Mouse (Mus musculus) neural tube, embryonic 11.5 days (tissue): ENCODE data around the gene Szrd1. TPM values are rescaled to one million over a fixed set of nuclear protein-coding genes. Genes with fewer than 3 reads are reported as not detected.
A peak's percentile ranks its signal among the peaks of the same experiment; 100 is the strongest.
"Not testable (repeated sequence)": the region's sequence is repeated elsewhere in the genome, so short reads cannot be mapped to it uniquely, and the experiment has no call there.

ENCODE experiments used
- ATAC-seq: fragments of 200-750 bp; cut with Nextera tagmentation; 2 replicates; pipeline ENCODE4 v1.8.0; 2017; ENCODE audit warnings: moderate number of reproducible peaks, mild to moderate bottlenecking, moderate TSS enrichment, moderate library complexity; ENCODE audit not compliant: insufficient read depth, low FRiP score, low TSS enrichment
- DNase-seq: peaks from one replicate; pipeline ENCODE4 v3.0.0-alpha.2; 2015; ENCODE audit warnings: low spot score
- H3K27ac ChIP-seq: fragments of 300-500 bp; sonication (generic); 2 replicates; pipeline ENCODE4 v1.5.1; 2014; ENCODE audit warnings: low read depth, mild to moderate bottlenecking, low read length
- H3K27me3 ChIP-seq: fragments of 300-500 bp; sonication (generic); 2 replicates; pipeline ENCODE4 v1.6.1; 2014; ENCODE audit warnings: mild to moderate bottlenecking, low read length, mixed read lengths; ENCODE audit not compliant: control insufficient read depth, insufficient read depth
- H3K36me3 ChIP-seq: fragments of 300-500 bp; sonication (generic); 2 replicates; pipeline ENCODE4 v1.6.1; 2014; ENCODE audit warnings: mild to moderate bottlenecking, low read length, moderate library complexity, mixed read lengths; ENCODE audit not compliant: control insufficient read depth, insufficient read depth
- H3K4me1 ChIP-seq: fragments of 300-500 bp; sonication (generic); 2 replicates; pipeline ENCODE4 v1.6.1; 2014; ENCODE audit warnings: low read length, mixed read lengths; ENCODE audit not compliant: control insufficient read depth, insufficient read depth
- H3K4me2 ChIP-seq: fragments of 300-500 bp; sonication (generic); 2 replicates; pipeline ENCODE4 v1.6.1; 2014; ENCODE audit warnings: low read depth, mild to moderate bottlenecking, moderate library complexity
- H3K4me3 ChIP-seq: fragments of 300-500 bp; sonication (generic); 2 replicates; pipeline ENCODE4 v1.5.1; 2014; ENCODE audit warnings: low read depth, low read length
- H3K9ac ChIP-seq: fragments of 300-500 bp; sonication (generic); 2 replicates; pipeline ENCODE4 v1.6.1; 2014; ENCODE audit warnings: mild to moderate bottlenecking, low read length
- H3K9me3 ChIP-seq: fragments of 300-500 bp; sonication (generic); 2 replicates; pipeline ENCODE4 v1.6.1; 2016; ENCODE audit warnings: low read length; ENCODE audit not compliant: control insufficient read depth
- WGBS: fragments of 180-500 bp; shearing (Covaris S2); extraction: QIAGEN DNeasy Blood & Tissue Kit; methylation state at CpG from one replicate; pipeline ENCODE4 v1.1.7; 2014; 5-methylcytosine and 5-hydroxymethylcytosine counted together
- polyA plus RNA-seq: library from polyadenylated mRNA; unstranded; fragments of >200 nt; fragmentation: Nextera tagmentation; extraction: Ambion mirVana; gene quantifications from 2 replicates; pipeline ENCODE4 v1.2.1, GENCODE M21; 2014

Szrd1 gene
- polyA plus RNA-seq, 1 experiment from 2014 or later = 30.7 TPM

GRCm38 (mm10) chr4:141158609-141159008 lies 19.0 kb upstream of the Szrd1 start:
- WGBS = 86% methylated on average over 2 of the region's 2 CpGs
- no peak overlapping the region for H3K9ac ChIP-seq
- DNase-seq (no peak), ATAC-seq (no peak)
- no peak overlapping the region for H3K27ac ChIP-seq
- no peaks in the 10 kb centered on the region for H3K4me1 ChIP-seq
- no peak overlapping the region for H3K4me3 ChIP-seq
- H3K4me2 ChIP-seq = no peak overlapping the region
- no peaks in the 10 kb centered on the region for H3K36me3 ChIP-seq
- H3K9me3 ChIP-seq = no peaks in the 10 kb centered on the region
- H3K27me3 ChIP-seq = no peaks in the 10 kb centered on the region

DNA sequence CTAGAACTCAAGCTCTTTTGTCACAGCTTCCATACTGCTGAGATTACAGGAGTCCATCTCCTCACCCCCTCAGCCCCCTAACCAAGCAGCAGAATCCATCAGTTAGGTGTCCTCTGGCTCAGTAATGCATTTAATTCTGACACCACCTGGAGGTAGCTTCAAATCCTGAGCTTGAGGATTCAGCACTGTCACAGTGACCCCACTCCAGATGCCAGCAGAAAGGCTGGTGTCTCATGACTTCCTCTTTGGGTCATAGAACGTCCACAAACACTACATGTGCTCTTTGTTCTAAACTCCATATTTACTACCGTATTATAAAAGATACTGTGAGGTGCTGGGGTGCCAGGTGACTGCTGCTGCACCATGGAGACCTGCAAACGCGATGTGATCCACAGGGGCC lies 17.9 kb upstream of the Szrd1 start:
- 77% methylated on average over 4 of the region's 4 CpGs for WGBS
- Histone ChIP-seq H3K27ac (no peak overlapping the region), H3K9ac (no peak overlapping the region), H3K27me3 (no peaks in the 10 kb centered on the region), H3K9me3 (no peaks in the 10 kb centered on the region), H3K4me1 (no peaks in the 10 kb centered on the region), H3K4me3 (no peak overlapping the region), H3K36me3 (no peaks in the 10 kb centered on the region), H3K4me2 (no peak overlapping the region)
- DNase-seq = no peak
- no peak for ATAC-seq

DNA sequence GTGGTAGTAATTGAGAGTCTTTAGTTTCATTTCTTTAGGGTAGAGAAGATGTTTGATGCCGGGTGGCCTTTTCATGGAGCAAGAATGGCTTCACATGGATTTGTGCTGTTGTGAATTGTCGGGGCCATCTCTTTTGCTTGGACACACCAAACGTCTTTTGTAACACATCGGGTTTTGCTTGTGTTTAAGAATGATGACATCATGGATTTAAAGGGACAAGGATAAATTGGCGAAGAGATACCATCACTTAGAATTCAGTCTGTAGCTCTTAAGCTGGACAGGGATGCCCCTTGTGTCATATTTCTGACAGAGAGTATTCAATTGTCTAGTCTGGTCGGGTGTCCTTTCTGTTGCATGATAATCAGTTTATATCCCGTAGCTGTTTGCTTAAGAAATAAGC lies 9.5 kb upstream of the Szrd1 start:
- 43% methylated on average over 7 of the region's 7 CpGs for WGBS

GRCm38 (mm10) chr4:141148009-141148801 lies 8.6 kb upstream of the Szrd1 start:
- Histone ChIP-seq H3K4me1 (peaks cover 15% of the 10 kb centered on the region), H3K9ac (peak overlapping the region; percentile 94), H3K4me2 (peak overlapping the region; percentile 65), H3K27me3 (no peaks in the 10 kb centered on the region), H3K4me3 (peak overlapping the region; percentile 92), H3K9me3 (no peaks in the 10 kb centered on the region), H3K27ac (peak overlapping the region; percentile 81), H3K36me3 (no peaks in the 10 kb centered on the region)
- WGBS = under 1% methylated on average over 60 of the region's 66 CpGs
- DNase-seq = no peak
- peak; percentile 84 for ATAC-seq

More for the DNA sequence above, 9.5 kb upstream of the Szrd1 start:
- Histone ChIP-seq H3K9me3 (no peaks in the 10 kb centered on the region), H3K36me3 (no peaks in the 10 kb centered on the region), H3K27ac (no peak overlapping the region), H3K9ac (no peak overlapping the region), H3K4me1 (peaks cover 15% of the 10 kb centered on the region), H3K27me3 (no peaks in the 10 kb centered on the region), H3K4me2 (peak overlapping the region; percentile 65), H3K4me3 (peak overlapping the region; percentile 92)
- DNase-seq = no peak
- ATAC-seq = no peak

- Histone ChIP-seq H3K27me3 (no peaks in the 10 kb centered on the region), H3K9ac (peak within 1 kb of the TSS; percentile 94), H3K4me2 (peak within 1 kb of the TSS; percentile 65), H3K36me3 (no peaks in the 10 kb centered on the region), H3K4me3 (peak within 1 kb of the TSS; percentile 92), H3K27ac (peak within 1 kb of the TSS; percentile 81), H3K9me3 (no peaks in the 10 kb centered on the region), H3K4me1 (peaks cover 15% of the 10 kb centered on the region)
- DNase-seq = peak; percentile 98
- peak; percentile 36 for ATAC-seq
- WGBS = 11% methylated on average over 51 of the region's 58 CpGs
Measured at GRCm38 (mm10) chr4:141147112-141148008, 7.8 kb upstream of the Szrd1 start, which contains the start of gene Fbxo42. Gene Fbxo42 (plus strand): TSS chr4:141147913.

DNA sequence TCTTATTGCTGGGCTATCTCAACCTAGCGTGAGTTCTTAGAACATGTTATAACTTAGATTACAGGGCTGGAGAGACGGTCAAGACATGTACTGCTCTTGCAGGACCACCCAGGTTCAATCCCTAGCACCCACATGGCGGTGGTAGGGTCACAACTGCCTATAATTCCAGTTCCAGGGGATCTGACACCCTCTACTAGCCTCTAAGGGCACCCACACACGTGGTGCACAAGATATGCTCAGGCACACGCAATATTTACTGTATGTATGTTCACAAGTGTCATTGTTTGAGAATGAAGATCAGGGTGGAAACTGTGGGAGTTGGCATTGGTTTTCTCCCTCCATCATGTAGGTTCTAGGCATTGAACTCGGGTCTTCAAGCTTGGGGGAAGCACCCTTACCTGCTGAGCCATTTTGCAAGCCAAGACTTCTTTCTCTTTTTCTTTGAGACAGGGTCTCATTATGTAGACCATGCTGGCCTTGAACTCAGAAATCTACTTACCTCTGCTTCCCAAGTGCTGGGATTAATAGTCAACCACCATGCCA lies 7.0 kb upstream of the Szrd1 start:
- H3K27me3 ChIP-seq = no peaks in the 10 kb centered on the region
- H3K4me1 ChIP-seq = peaks cover 15% of the 10 kb centered on the region
- no peaks in the 10 kb centered on the region for H3K9me3 ChIP-seq
- WGBS = 96% methylated on average over 6 of the region's 6 CpGs
- no peak overlapping the region for H3K4me3 ChIP-seq
- no peak for ATAC-seq
- no peak overlapping the region for H3K9ac ChIP-seq
- no peak overlapping the region for H3K4me2 ChIP-seq
- DNase-seq = no peak
- no peak overlapping the region for H3K27ac ChIP-seq
- H3K36me3 ChIP-seq = no peaks in the 10 kb centered on the region

DNA sequence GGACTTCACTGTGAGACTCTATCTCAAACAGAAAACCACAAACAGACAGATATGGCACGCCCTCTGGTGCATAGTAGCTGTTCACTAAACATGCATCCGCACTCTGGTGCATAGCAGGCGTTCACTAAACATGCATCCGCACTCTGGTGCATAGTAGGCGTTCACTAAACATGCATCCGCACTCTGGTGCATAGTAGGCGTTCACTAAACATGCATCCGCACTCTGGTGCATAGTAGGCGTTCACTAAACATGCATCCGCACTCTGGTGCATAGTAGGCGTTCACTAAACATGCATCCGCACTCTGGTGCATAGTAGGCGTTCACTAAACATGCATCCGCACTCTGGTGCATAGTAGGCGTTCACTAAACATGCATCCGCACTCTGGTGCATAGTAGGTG lies 5.5 kb upstream of the Szrd1 start:
- H3K4me3 ChIP-seq, H3K36me3 ChIP-seq, H3K27me3 ChIP-seq, H3K9ac ChIP-seq, H3K4me2 ChIP-seq, ATAC-seq, H3K9me3 ChIP-seq, H3K27ac ChIP-seq, DNase-seq: not testable (repeated sequence)
- WGBS = 94% methylated on average over 8 of the region's 16 CpGs
- H3K4me1 ChIP-seq = peaks cover 15% of the 10 kb centered on the region

DNA sequence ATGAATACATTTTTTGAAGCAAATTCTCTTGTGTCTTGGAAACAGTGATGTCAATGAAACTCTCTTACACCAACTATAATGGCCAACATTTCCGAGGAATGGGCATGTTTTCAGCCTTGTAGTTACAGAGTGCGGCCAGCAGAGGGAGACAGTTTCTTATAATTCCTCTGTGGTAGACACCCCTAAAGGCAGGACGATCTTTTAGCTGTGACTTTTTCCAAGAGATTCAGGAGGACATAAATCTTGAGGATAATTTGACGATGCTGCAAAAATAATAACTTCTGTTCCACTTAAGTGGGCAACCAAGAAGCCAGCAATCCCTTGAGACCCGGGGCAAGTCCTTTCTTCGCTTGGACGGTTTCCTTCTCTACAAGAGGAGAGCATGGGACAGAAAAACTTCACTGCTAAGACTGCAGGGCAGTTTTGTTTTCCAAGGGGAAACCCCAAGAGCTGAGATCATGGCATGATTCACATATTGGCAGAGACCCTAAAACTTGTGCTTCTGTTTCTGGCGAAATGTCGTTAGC lies 2.8 kb upstream of the Szrd1 start:
- Histone ChIP-seq H3K4me3 (no peak overlapping the region), H3K9ac (no peak overlapping the region), H3K27ac (no peak overlapping the region), H3K4me2 (no peak overlapping the region), H3K27me3 (no peaks in the 10 kb centered on the region), H3K4me1 (peaks cover 11% of the 10 kb centered on the region; the same call in 1 of the 2 replicates), H3K9me3 (no peaks in the 10 kb centered on the region), H3K36me3 (no peaks in the 10 kb centered on the region)
- ATAC-seq (no peak), DNase-seq (peak; percentile 61)
- WGBS = 31% methylated on average over 9 of the region's 9 CpGs
